ENCODE assay signal across 13 mouse cellular contexts in genomic region chr8:122702301-122702941, GRCm38 (mm10). TPM values are rescaled to one million over a fixed set of nuclear protein-coding genes. Genes with fewer than 3 reads are reported as not detected.
DNase-seq lines count a peak whose midpoint lies in the region; ATAC-seq and TF ChIP-seq lines count a peak whose summit lies in the region.
"Had no signal": no experiment of that assay in that cellular context is flagged by ENCODE, and none has a peak within 500 bp of the region (broad histone marks: within the 10 kb centered on the region; RNA-seq: fewer than 3 reads in every experiment).

No protein-coding gene starts in this region.

- H3K4me3 ChIP-seq in spleen, adult 2 months (ENCODE audit: extremely low read depth, insufficient read depth, insufficient read length), result peak overlapping the region; percentile 15; the same call in 1 of the 2 replicates
- H3K4me3 ChIP-seq in kidney, embryonic 14.5 days (ENCODE audit: low read length), result no peak overlapping the region
- H3K4me3 ChIP-seq: hindbrain, embryonic 10.5 days had no signal

- no peaks in the 10 kb centered on the region for H3K9me3 ChIP-seq in kidney, embryonic 14.5 days (ENCODE audit: control insufficient read depth, low read length)
- H3K9me3 ChIP-seq: hindbrain, embryonic 10.5 days had no signal

- ATAC-seq in megakaryocyte progenitor cell, adult 5-6 weeks (replicated peaks; ENCODE audit: poor library complexity), result peak; percentile 3; the same call in 1 of the 2 replicates
- no peak for ATAC-seq in kidney, embryonic 14.5 days (ENCODE audit: low FRiP score, low TSS enrichment)
- ATAC-seq: Patski had no signal

- WGBS in spleen, adult 2 months, result 8% methylated on average over 10 of the region's 10 CpGs
- 43% methylated on average over 10 of the region's 10 CpGs for WGBS in kidney, embryonic 14.5 days

- H3K36me3 ChIP-seq in spleen, adult 2 months (ENCODE audit: control insufficient read depth, insufficient read depth, low read length), result no peaks in the 10 kb centered on the region
- H3K36me3 ChIP-seq in kidney, embryonic 14.5 days (ENCODE audit: control insufficient read depth, insufficient read depth, low read length), result no peaks in the 10 kb centered on the region
- H3K36me3 ChIP-seq: hindbrain, embryonic 10.5 days had no signal

- H3K27ac ChIP-seq in spleen, adult 2 months (ENCODE audit: insufficient read depth, low read length), result peak overlapping the region; percentile 91
- no peak overlapping the region for H3K27ac ChIP-seq in kidney, embryonic 14.5 days (ENCODE audit: low read depth, low read length)
- H3K27ac ChIP-seq: hindbrain, embryonic 10.5 days; kidney, postnatal 0 days had no signal

- peak; percentile 58 to 68 for DNase-seq in spleen, adult 2 months (ENCODE audit: low read depth in 1 of 2, low spot score in 2 of 2)
- DNase-seq in spleen, postnatal 14 days (ENCODE audit: low spot score in 2 of 2), result no peak
- DNase-seq in brain, adult 2 months (ENCODE audit: low read depth, low spot score), result peak; percentile 15
- peak; percentile 68 to 80 for DNase-seq in thymus, postnatal 36 days
- no peak for DNase-seq in cerebellum, postnatal 25 days
- no peak for DNase-seq in adipocyte (ENCODE audit: low spot score)
- DNase-seq: cerebellum, adult 9-11 months; gastrocnemius, postnatal 14 days had no signal

- H3K9ac ChIP-seq in kidney, embryonic 14.5 days (ENCODE audit: low read depth, low read length), result no peak overlapping the region

- peaks cover 38% of the 10 kb centered on the region; the same call in 1 of the 2 replicates for H3K4me1 ChIP-seq in spleen, adult 2 months (ENCODE audit: control insufficient read depth, insufficient read depth, insufficient read length)
- no peaks in the 10 kb centered on the region; the same call in 1 of the 2 replicates for H3K4me1 ChIP-seq in kidney, embryonic 14.5 days (ENCODE audit: control insufficient read depth, insufficient read depth, low read length)

- no peak for TF ChIP-seq POLR2A in spleen, adult 2 months (IDR thresholded peaks at IDR 0.05; ENCODE audit: low read depth, low read length)

- H3K4me2 ChIP-seq in kidney, embryonic 14.5 days (replicated peaks; ENCODE audit: low read depth, low read length), result no peak overlapping the region

- H3K27me3 ChIP-seq in spleen, adult 2 months (ENCODE audit: control insufficient read depth, insufficient read depth, low read length), result no peaks in the 10 kb centered on the region
- no peaks in the 10 kb centered on the region for H3K27me3 ChIP-seq in kidney, embryonic 14.5 days (ENCODE audit: control insufficient read depth, insufficient read depth, low read length)

- TF ChIP-seq CTCF in spleen, adult 2 months (IDR thresholded peaks at IDR 0.05; ENCODE audit: extremely low read depth, insufficient read depth, insufficient read length, insufficient replicate concordance), result no peak

RNA-seq across cellular contexts. Expression of gene Cbfa2t3, which starts 3.5 kb away (rescaled TPM):
- 38.3 and 40.2 TPM in 2 replicates for polyA plus RNA-seq in spleen, adult 2 months (2012; rRNA removed)
- 19.6 and 20.7 TPM in 2 replicates for total RNA-seq in megakaryocyte progenitor cell, adult 5-6 weeks (2015)
- 11.8 and 12.3 TPM in 2 replicates for total RNA-seq in megakaryocyte progenitor cell, adult 5-6 weeks (2017)
- polyA plus RNA-seq in kidney, embryonic 14.5 days (2014; fragmentation: Nextera tagmentation; extraction: Ambion mirVana), result 3.6 and 3.7 TPM in 2 replicates

Comparison
In these comparisons a context has a peak if more than half of its experiments do, and no peak if none do; other contexts are left out.
1. DNase-seq: peak in spleen, adult 2 months (2 of 2), brain, adult 2 months (single experiment) and thymus, postnatal 36 days (2 of 2); none in spleen, postnatal 14 days (0 of 2), cerebellum, postnatal 25 days (0 of 2) and adipocyte (single experiment).